Mouse (Mus musculus) gastrocnemius, adult 18-20 months (tissue): Measurements from ENCODE around the gene Npas4. TPM values are rescaled to one million over a fixed set of nuclear protein-coding genes. Genes with fewer than 3 reads are reported as not detected.
"Not testable (repeated sequence)": the region's sequence is repeated elsewhere in the genome, so short reads cannot be mapped to it uniquely, and the experiment has no call there.

ENCODE experiments used
- DNase-seq: peaks from one replicate; pipeline ENCODE4 v3.0.0; 2021; ENCODE audit warnings: low spot score
- total RNA-seq, 2 experiments: library from RNA; stranded (reverse); gene quantifications; 2 replicates each; pipeline ENCODE4 v1.2.3; 2021

Npas4 gene
- total RNA-seq, 2 experiments from 2014 or later, result not detected

DNA sequence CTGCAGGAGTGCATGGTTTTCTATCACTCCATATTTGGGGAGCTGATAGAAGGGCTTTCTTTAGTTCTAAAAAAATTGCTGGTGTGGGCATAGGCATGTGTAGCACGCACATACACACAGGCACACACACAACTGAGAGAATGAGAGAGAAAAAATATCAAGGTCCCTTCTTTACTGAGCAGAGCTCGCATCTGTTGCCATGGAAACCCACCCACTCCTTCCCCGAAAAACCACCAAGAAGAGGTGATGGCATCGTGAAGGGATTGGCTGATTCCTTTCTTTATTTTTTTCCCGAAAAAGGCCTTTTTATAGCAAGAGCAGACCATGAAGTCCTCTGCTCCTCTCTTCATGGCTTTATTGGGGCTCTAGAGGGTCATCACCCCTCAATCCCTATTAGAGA lies 3.9 kb upstream of the Npas4 start:
- DNase-seq, result no peak

DNA sequence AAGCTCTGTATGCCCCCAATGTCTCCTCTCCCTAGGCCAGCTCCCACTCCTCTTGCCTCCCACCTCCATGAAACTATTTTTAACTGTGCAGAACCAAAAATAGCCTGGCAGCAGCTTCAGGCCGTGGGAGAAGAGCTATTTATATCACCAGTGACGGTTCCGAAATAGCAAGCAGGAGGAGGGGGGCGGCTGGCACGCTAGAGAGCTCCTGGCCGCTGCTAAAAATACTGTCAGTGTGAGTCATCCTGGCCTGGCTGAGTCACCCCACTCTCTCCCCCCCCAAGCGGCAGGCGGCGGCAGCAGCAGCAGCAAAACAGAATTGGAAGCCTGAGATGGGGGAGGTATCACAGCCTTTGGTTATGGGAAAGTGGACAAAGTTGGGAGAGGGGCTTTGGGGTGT lies 2.8 kb upstream of the Npas4 start:
- DNase-seq, result peak; percentile 90

DNA sequence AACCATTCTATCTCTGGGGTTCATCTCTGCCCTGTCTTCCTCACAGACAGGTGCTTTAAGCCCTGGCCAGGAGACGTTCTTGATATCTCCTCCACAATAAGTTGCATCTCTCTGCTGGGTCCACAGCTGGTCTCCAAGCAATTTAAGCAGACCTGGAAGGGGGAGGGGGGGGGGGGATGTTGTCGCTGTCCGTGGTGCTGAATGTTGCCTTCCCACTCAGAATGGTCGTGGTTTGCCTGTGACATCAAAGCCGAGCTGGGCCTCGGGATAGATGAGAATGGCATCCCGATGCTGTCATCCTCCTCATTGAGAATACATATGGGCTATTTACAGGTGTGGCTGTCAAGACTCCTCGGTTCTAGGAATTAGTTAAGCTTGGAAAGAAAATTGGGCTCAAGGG lies 2.3 kb upstream of the Npas4 start:
- no peak for DNase-seq

DNA sequence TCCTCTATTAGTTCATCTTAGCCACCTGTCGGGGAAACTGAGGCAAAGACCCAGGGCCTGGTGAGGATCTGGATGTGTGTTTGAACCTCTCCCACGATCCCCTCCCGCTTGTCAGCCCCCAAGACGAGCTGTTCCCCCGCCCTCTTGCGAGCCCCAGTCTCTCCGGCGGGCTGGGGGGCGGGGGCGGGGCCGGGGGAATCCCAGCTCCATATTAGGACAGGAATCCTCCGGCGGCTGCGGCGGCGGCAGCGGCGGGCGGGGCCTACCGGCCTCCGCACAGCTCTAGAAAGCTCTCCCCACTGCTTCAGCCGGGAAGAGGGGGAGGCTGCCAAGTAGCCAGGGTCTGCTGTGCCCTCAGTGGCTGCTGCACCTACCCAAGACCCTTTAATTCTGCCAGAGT lies 600 bp upstream of the Npas4 start:
- DNase-seq, result no peak

DNA sequence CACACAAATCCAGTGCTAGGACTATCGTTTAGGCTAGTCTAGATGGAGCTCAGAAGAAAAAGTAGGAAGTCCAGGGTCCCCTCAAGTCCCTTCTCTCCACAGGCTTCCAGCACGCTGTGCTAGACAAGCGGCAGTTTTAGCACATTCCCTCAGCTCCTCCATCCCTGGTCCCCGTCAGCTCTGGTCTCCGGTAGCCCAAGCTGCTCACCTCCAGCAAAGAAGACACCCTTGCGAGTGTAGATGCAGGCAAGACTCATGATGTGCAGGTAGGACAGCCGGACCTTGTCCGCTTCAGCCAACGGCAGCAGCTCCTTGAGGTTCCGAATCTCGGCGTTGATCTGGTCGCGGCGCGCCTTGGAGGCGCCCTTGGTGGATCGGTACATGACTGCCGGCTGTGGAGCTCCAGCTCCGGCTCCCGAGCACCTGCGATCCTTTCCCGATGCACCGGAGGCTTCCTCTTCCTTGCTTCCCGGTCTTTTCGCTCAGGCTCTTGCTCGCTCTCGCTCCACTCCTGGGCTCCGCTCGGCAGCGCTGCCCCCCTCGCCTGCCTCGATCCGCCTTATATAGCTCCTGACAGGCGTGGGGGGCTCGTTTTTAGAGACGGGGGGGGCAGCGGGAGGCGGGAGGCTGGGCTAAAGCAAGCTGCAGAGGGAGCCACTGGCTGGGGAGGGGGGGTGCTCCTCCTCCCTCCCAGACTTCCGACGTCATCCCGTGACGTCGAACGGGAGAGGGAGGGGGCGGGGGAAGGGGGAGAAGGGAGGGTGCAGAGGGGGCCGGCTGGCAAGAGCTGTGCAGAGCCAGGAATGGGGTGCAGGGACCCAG lies 471 bp downstream of the Npas4 start:
- DNase-seq, result no peak

DNA sequence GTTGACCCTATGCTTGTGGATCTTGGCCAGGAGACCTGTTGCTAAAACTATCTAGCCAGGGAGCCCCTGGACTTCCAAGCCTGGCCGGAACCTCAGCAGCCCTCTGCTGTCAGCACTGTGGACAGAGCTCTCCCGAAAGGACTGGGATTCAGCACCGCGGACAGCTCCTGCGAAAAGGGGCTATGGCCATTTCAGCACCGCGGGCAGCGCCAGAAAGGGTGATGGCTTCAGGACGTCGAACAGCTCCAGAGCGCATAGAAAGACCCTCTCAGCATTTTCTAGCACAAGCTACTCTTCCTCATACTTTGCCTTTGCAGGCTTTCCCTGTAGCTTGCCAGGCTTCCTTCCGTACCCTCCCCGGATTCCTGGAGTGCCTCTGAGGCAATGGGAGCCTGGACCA lies 1.1 kb downstream of the Npas4 start:
- DNase-seq, result peak; percentile 93

DNA sequence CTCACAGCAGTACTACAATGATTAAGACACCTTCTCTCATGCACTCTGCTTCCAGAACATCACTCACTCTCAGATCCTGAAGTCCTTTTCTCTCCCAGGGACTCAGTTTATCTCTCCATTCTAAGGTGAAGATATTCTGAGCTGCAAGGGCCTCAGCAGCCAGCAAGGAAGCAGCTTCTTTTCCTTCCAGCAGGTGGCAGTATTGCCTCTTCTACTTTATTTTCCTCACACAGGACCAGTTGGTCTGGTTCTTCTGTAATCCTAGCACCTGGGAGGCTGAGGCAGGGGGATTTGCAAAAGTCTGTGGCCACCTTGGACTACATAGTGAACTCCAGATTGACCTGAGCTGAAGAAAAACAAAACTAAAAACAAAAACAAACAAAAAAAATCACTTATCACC lies 8.3 kb downstream of the Npas4 start:
- peak; percentile 56 for DNase-seq

DNA sequence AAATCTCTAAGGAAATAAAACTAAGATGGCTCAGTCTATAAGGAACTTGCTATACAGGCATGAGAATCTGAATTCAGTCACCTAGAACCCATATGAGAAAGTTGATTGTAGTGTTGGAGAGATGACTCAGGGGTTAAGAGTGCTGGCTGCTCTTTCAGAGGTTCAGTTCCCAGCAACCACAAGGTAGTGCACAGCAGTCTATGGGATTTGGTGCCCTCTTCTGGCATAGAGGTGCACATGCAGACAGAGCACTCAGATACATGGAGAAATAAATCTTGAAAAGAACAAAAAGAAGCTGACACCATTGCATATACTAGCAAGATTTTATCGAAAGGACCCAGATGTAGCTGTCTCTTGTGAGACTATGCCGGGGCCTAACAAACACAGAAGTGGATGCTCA lies 21.9 kb downstream of the Npas4 start:
- DNase-seq, result no peak

DNA sequence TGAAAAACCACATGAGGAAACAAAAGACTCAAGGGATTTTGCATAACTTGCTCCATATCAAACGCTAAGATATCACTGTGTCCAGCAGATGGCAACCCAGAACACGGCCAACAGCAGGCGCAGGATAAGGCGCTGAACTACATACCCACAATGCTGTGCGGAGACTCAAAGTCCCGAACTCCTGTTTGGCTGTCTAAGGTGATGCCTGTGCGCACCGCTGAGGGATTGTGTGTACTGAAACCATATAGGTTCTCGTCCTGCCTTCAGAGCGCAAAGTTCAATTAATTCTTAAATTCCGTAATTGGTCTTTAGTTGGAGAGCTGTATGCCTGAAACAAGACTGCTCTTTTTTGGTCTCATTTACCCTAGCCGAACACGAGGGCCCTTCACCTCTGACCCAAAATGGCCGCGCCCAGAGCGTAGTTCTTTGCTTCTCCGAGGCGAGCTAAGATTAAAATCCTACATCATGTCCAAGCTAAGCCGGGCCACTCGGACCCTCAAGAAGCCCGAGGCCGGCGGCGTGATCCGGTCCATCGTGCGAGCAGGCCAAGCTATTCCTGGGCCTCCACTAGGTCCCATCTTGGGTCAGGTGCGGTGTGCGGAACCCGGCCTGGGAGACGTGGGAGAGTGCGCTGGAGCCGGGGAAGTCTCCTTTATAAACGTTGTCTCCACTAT lies 28.1 kb downstream of the Npas4 start, which contains the start of gene Mrpl11:
Mrpl11 (plus strand) TSS at position 220 of the 674 bp plus-strand sequence.
- DNase-seq, result peak; percentile 92

DNA sequence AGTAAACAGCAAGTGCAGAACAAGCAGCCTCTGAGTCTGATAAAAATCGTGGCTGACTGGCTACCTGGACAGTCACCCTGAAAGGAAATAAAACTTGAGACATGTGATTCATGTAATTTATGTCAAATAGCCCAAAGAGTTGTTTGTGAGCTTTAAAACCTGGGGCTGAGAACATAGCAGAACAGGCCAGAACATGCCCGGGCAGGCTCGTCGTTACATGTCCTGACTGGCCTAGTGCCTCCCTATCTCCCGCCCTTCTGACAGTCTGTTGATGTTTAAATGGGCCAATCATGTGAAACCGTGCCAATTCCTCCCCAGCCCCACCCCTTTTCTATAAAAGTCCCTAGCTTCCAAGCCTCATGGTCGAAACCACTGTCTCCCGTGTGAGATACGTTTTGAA lies 41.5 kb downstream of the Npas4 start:
- DNase-seq, result not testable (repeated sequence)

DNA sequence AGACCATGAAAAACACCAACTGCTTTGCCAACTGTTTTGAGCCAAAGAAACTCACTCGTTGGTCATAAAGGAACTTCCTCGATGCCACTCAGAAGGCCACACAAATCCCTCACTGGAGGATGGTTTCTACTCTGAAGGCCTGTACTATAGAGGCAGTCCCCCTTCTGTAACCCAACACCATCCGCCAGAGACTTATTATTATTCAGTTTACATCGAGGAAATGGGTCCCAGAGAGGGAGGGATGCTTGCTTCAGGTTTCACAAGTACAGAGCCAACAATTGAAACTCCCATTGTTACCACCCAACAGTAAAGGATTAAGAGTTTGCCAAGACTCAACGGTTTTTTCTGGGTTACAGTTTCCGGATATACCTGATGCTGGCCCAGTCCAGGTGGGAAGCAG lies 44.6 kb downstream of the Npas4 start:
- no peak for DNase-seq

DNA sequence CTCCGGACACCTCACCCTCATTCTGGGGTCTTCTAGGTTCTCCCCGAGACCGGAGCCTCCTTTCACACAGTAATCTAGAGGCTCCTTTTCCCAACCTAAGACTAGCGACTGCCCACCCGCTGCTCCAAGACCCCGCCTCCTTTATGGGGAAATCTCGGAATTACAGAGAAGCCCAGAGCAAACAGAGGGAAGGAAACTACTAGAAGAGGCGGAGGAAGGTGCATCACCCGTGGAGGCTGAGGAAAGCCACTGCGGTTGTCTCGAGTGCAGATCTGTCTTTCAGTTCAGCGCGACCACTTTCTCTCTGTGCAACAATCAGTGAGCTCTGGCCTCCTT lies 46.9 kb downstream of the Npas4 start:
- no peak for DNase-seq

DNA sequence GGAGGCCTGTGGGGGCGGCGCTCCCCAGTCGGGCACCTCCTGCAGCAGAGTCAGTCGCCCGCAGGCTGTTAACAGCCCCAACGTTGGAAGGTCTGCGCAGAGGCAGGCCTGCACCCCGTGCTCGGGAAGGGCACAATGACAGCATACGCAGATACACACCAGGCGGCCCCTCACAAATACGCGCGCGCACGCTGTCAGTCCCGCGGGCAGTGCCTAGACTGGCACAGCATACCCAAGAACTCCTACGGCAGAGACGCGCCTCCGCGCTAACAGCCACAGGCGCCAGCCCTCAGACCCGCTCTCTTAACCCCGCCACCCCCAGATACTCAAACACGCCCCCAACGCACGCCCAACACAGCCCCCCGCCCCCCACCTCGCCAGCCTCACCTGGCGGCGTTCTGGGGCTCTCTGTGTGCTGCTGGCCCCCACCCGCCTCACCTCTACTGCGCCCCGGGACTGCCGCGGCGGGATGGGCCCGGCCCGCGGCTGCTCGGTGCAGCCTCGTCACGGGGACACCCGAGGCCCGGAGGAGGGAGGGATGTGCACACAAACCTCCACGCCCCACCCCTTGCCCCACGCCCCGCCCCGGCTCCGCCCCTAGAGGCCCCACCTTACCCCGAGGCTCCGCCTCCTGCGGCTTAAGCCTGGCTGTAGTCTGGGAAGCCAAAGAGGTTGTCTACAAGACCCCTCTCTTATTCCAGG lies 47.4 kb downstream of the Npas4 start, which contains the start of gene Peli3:
Peli3 (minus strand) TSS at position 577 of the 702 bp plus-strand sequence.
- DNase-seq, result peak; percentile 81

DNA sequence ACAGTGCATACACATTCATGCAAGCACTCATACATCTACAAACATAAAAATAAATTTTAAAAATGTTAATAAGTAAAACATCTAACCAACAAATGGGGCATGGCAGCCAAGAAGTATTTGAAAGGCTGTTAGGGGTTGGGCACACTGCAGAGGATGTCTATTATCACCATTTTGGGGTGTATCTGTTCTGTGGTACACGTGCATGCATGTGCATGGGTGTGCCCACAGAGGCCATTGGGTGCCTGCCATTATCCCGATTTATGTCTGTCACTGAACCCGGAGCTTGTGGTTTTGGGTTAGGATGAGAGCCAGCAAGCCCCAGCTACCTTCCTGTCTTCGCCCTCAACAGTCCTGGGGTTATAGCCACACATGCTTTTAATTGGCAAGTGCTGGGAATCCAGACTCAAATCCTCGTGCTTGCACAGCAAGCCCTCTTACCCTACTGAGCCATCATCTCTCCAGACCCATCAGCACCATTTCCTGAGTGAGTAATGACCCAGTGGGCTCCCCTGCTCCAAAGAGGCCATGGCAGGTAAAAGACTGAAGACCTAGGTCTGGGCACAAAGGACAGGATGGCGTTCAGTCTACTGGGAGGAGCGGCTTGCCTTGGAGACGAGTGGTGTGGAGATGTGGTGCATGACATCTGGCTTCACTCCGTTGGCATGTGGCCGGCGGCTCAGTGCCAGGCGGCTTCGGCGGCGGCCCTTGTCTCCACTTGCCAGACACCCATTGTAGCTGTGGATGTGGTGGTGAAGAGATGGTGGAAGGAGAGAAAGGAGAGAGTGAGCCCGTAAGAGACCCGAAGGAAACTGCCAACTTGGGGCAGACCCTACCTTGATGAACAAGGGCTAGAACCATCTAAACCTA lies 52.4 kb downstream of the Npas4 start:
- DNase-seq, result no peak

DNA sequence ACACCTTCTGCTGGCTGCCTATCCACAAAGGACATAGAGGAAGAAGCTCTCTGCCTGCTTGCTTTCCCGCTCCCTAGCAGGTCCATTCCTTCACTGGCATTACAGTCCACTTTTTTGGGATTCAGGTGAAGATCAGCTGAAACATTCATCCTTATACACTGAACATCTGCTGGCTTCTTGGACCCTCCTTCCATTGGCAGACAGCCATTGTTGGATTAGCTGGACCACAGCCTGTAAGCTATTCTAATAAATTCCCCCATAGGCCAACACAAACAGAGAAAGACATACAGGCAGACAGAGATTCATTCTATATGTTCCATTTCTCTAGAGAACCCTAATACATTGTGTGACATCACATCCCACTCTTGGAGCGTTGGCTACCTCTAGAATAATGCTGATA lies 53.2 kb downstream of the Npas4 start:
- DNase-seq, result no peak

Other genes with a start within 250 kb of the Npas4 start
- 1 to 10 TPM; 2.3 to 2.7 TPM for gene Rbm4b, start 233.8 kb downstream of the Npas4 start, total RNA-seq
- gene Rbm4, start 196.4 kb downstream of the Npas4 start, total RNA-seq, result 10 to 100 TPM; 31.4 to 34.8 TPM
- 10 to 100 TPM in 1 of 2 experiments, 1 to 10 TPM in 1; 6.8 to 12.7 TPM for gene Gm21992, start 178.7 kb downstream of the Npas4 start, total RNA-seq
- 10 to 100 TPM in 1 of 2 experiments, 1 to 10 TPM in 1; 8.0 to 10.5 TPM for gene Rbm14, start 178.7 kb downstream of the Npas4 start, total RNA-seq
- 10 to 100 TPM; 20.0 to 24.1 TPM for gene Ccs, start 151.0 kb downstream of the Npas4 start, total RNA-seq
- gene Ccdc87, start 150.9 kb downstream of the Npas4 start, total RNA-seq, result not detected
- gene Ctsf, start 135.2 kb downstream of the Npas4 start, total RNA-seq, result 10 to 100 TPM; 26.6 to 30.1 TPM
- gene Actn3, start 112.4 kb downstream of the Npas4 start, total RNA-seq, result 1,000 to 10,000 TPM; 7,595 to 9,342 TPM
- 1 to 10 TPM; 2.0 to 2.3 TPM for gene Zdhhc24, start 111.6 kb downstream of the Npas4 start, total RNA-seq
- 1 to 10 TPM; 1.7 to 2.0 TPM for gene Bbs1, start 83.7 kb downstream of the Npas4 start, total RNA-seq
- 10 to 100 TPM; 13.2 to 14.2 TPM for gene Dpp3, start 62.0 kb downstream of the Npas4 start, total RNA-seq
- 1 to 10 TPM; 2.4 to 2.7 TPM for gene Peli3, start 47.2 kb downstream of the Npas4 start, total RNA-seq
- gene Mrpl11, start 28.2 kb downstream of the Npas4 start, total RNA-seq, result 10 to 100 TPM; 64.6 to 66.7 TPM
- 1 to 10 TPM; 4.1 to 5.3 TPM for gene Slc29a2, start 33.5 kb upstream of the Npas4 start, total RNA-seq
- 10 to 100 TPM; 18.7 to 23.2 TPM for gene B4gat1, start 48.5 kb upstream of the Npas4 start, total RNA-seq
- 1 to 10 TPM in 1 of 2 experiments, under 1 TPM in 1; 0.50 to 1.2 TPM for gene AC124502.3, start 48.6 kb upstream of the Npas4 start, total RNA-seq
- 10 to 100 TPM; 14.8 to 15.3 TPM for gene Brms1, start 51.0 kb upstream of the Npas4 start, total RNA-seq
- 1 to 10 TPM in 1 of 2 experiments, under 1 TPM in 1; 0.71 to 1.2 TPM for gene Rin1, start 60.2 kb upstream of the Npas4 start, total RNA-seq
- gene Cd248, start 77.8 kb upstream of the Npas4 start, total RNA-seq, result 10 to 100 TPM in 1 of 2 experiments, 1 to 10 TPM in 1; 6.3 to 11.8 TPM
- gene Tmem151a, start 95.2 kb upstream of the Npas4 start, total RNA-seq, result under 1 TPM in 1 of 2 experiments, not detected in 1; 0.18 TPM
- gene Yif1a, start 98.2 kb upstream of the Npas4 start, total RNA-seq, result 10 to 100 TPM; 45.1 to 47.0 TPM
- gene Cnih2, start 108.2 kb upstream of the Npas4 start, total RNA-seq, result not detected
- 100 to 1,000 TPM; 117 to 118 TPM for gene Rab1b, start 116.8 kb upstream of the Npas4 start, total RNA-seq
- gene Klc2, start 128.2 kb upstream of the Npas4 start, total RNA-seq, result 10 to 100 TPM; 58.6 to 61.0 TPM